Mouse (Mus musculus): ENCODE data around the gene Camsap2.

GRCm38 (mm10) chr1:136365986-136366385, 20.1 kb upstream of the Camsap2 start:
- TF ChIP-seq POLR2A (IDR thresholded peaks at IDR 0.05; ENCODE audit: low read depth, low read length) (no peak), CTCF (IDR thresholded peaks at IDR 0.05; ENCODE audit: extremely low read depth, insufficient read length, insufficient replicate concordance, low read depth, low read length) (no peak)

Measured in small intestine, adult 2 months (tissue).